Mouse (Mus musculus) CH12.LX (cell line): ENCODE data around the gene Plce1.

Experiments
- CTCF ChIP-seq, 2 experiments: IDR thresholded peaks in 1 of 2; conservative IDR thresholded peaks in 1 of 2; 2 replicates each; pipeline ENCODE4 v1.5.1; 2011 to 2012; ENCODE audit warnings: low read depth in 2 of 2, low read length in 2 of 2, improper control_type of control experiment in 1 of 2, inconsistent platforms in 1 of 2, mild to moderate bottlenecking in 1 of 2, moderate library complexity in 1 of 2
- JUND ChIP-seq: conservative IDR thresholded peaks from 2 replicates; pipeline ENCODE4 v1.6.1; 2011; ENCODE audit warnings: low read depth, low read length, improper control_type of control experiment
- MAFK ChIP-seq: IDR thresholded peaks from 2 replicates; pipeline ENCODE4 v1.6.1; 2011; ENCODE audit warnings: low read length, improper control_type of control experiment; ENCODE audit not compliant: insufficient replicate concordance
- NRF1 ChIP-seq: IDR thresholded peaks from 2 replicates; pipeline ENCODE4 v1.6.1; 2014; ENCODE audit warnings: low read depth, mild to moderate bottlenecking, inconsistent platforms, low read length, improper control_type of control experiment, moderate library complexity
- POLR2A ChIP-seq: IDR thresholded peaks from 2 replicates; pipeline ENCODE4 v1.6.1; 2011; ENCODE audit warnings: low read depth, mild to moderate bottlenecking, improper control_type of control experiment, low read length
- POLR2AphosphoS2 ChIP-seq: IDR thresholded peaks from 2 replicates; pipeline ENCODE4 v1.6.1; 2011; ENCODE audit warnings: low read depth, low read length, improper control_type of control experiment
- ZC3H11A ChIP-seq: IDR thresholded peaks from 2 replicates; pipeline ENCODE4 v1.6.1; 2012; ENCODE audit warnings: low read depth, mild to moderate bottlenecking, inconsistent platforms, low read length, improper control_type of control experiment
- ZMIZ1 ChIP-seq: IDR thresholded peaks from 2 replicates; pipeline ENCODE4 v1.6.1; 2012; ENCODE audit warnings: low read depth, mild to moderate bottlenecking, inconsistent platforms, low read length, improper control_type of control experiment

- TF ChIP-seq CTCF (conservative IDR thresholded peaks at IDR 0.05 in 1 of 2, IDR thresholded peaks at IDR 0.05 in 1 of 2; ENCODE audit: low read depth in 2 of 2, low read length in 2 of 2) (no peak), JUND (no peak), POLR2AphosphoS2 (no peak), MAFK (no peak), ZMIZ1 (no peak), POLR2A (no peak), NRF1 (no peak), ZC3H11A (no peak)
Observed at GRCm38 (mm10) chr19:38455228-38455627, 25.7 kb upstream of the Plce1 start.
